Mouse (Mus musculus): ENCODE data around the gene Setd1a. TPM values are rescaled to one million over a fixed set of nuclear protein-coding genes. Genes with fewer than 3 reads are reported as not detected.
"Not testable (repeated sequence)": the region's sequence is repeated elsewhere in the genome, so short reads cannot be mapped to it uniquely, and the experiment has no call there.

Setd1a gene
- polyA plus RNA-seq (2014; fragmentation: Nextera tagmentation; extraction: Ambion mirVana): 16.9 and 20.8 TPM in 2 replicates

DNA sequence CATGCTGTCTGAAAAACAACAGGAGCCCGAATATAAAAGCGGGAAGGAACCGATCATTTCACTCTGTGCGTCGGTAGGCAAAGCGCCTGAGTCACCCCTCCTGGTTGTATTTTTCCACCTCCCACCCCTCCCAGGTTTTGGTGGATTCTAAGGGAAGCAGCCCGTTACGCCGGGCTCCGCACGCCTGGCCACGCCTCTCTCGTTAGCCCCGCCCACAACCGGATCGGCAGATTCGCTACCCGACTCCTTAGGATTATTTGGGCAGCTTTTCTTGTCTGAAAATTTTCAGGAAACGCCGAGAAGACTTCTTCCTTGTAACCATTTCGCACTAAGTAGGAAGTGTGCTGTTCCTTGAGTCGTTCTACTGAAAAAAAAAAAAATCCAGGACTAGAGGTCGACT is at the start of gene Setd1a:
Gene Setd1a, plus strand, starts transcription at position 245 of the 400 bp plus-strand sequence.
- H3K9me3 ChIP-seq (replicated peaks; ENCODE audit: control insufficient read depth, low read length): no peaks in the 10 kb centered on the region
- peak within 1 kb of the TSS; percentile 84 for H3K4me2 ChIP-seq
- WGBS (ENCODE audit: insufficient replicate concordance): under 1% methylated on average over 23 of the region's 23 CpGs
- ATAC-seq (replicated peaks; ENCODE audit: insufficient number of reproducible peaks, low FRiP score, low TSS enrichment): peak; percentile 50; the same call in 1 of the 2 replicates
- 0 out of 2 replicates have a peak, but pooled peaks cover 11% of the 10 kb centered on the region for H3K4me1 ChIP-seq (ENCODE audit: control insufficient read depth, insufficient read depth, low read length)
- H3K36me3 ChIP-seq (ENCODE audit: control insufficient read depth, insufficient read depth, low read length): peaks cover 12% of the 10 kb centered on the region
- peak within 1 kb of the TSS; percentile 88 for H3K9ac ChIP-seq (ENCODE audit: low read depth, low read length)
- no peaks in the 10 kb centered on the region for H3K27me3 ChIP-seq (ENCODE audit: control insufficient read depth, insufficient read depth, low read length)
- H3K4me3 ChIP-seq (ENCODE audit: low read depth, low read length): peak within 1 kb of the TSS; percentile 93
- peak within 1 kb of the TSS; percentile 99 for H3K27ac ChIP-seq (ENCODE audit: low read depth, low read length)

DNA sequence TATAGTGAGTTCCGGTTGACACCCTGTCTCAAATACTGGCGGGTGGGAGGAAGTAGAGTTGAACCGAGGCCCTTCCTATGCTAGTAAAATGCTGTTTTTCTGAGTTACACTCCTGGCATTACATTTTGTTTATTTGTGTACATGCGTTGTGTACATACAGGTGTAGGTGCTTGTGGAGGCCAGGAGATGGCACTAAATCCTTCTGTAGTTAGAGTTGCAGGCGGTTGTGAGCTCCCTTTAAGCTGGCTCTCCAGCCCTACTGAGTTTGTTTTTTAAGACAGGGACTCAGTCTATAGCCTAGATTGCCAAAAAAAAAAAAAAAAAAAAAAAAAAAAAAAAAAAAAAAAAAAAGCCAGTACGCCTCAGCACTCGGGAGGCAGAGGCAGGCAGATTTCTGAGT is 48.6 kb upstream of the Setd1a start:
- Histone ChIP-seq H3K4me1 (ENCODE audit: control insufficient read depth, insufficient read depth, low read length) (no peaks in the 10 kb centered on the region), H3K9ac (ENCODE audit: low read depth, low read length) (no peak overlapping the region), H3K4me2 (no peak overlapping the region), H3K9me3 (replicated peaks; ENCODE audit: control insufficient read depth, low read length) (no peaks in the 10 kb centered on the region), H3K27me3 (ENCODE audit: control insufficient read depth, insufficient read depth, low read length) (peaks cover 3% of the 10 kb centered on the region; the same call in 1 of the 2 replicates), H3K4me3 (ENCODE audit: low read depth, low read length) (no peak overlapping the region), H3K27ac (ENCODE audit: low read depth, low read length) (no peak overlapping the region), H3K36me3 (ENCODE audit: control insufficient read depth, insufficient read depth, low read length) (no peaks in the 10 kb centered on the region)
- no peak for ATAC-seq (replicated peaks; ENCODE audit: insufficient number of reproducible peaks, low FRiP score, low TSS enrichment)
- 75% methylated on average over 7 of the region's 7 CpGs for WGBS (ENCODE audit: insufficient replicate concordance)

DNA sequence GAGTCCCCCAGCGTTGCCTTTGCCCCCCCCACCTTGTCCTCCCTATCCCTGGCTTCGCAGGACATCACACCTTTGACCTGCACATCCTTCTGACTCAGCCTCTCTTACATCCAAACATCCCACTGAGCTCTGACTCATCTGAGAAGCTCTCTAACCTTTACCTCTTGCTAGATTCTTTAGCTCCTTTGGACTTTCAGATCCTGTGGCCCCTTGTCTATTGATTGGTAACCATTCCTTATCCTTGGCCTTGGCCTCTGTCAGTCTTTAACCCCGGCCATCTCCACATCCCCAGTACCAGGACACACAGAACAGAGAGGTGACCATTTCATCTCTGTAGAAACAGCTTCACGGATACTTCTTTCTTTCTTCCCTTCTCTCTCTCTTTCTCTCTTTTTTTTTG is 46.3 kb upstream of the Setd1a start:
- no peaks in the 10 kb centered on the region for H3K36me3 ChIP-seq (ENCODE audit: control insufficient read depth, insufficient read depth, low read length)
- no peak overlapping the region for H3K4me3 ChIP-seq (ENCODE audit: low read depth, low read length)
- no peak overlapping the region for H3K4me2 ChIP-seq
- H3K9ac ChIP-seq (ENCODE audit: low read depth, low read length): no peak overlapping the region
- no peaks in the 10 kb centered on the region for H3K9me3 ChIP-seq (replicated peaks; ENCODE audit: control insufficient read depth, low read length)
- peaks cover 3% of the 10 kb centered on the region; the same call in 1 of the 2 replicates for H3K27me3 ChIP-seq (ENCODE audit: control insufficient read depth, insufficient read depth, low read length)
- no peak overlapping the region for H3K27ac ChIP-seq (ENCODE audit: low read depth, low read length)
- WGBS (ENCODE audit: insufficient replicate concordance): 62% methylated on average over 4 of the region's 4 CpGs
- no peaks in the 10 kb centered on the region for H3K4me1 ChIP-seq (ENCODE audit: control insufficient read depth, insufficient read depth, low read length)
- ATAC-seq (replicated peaks; ENCODE audit: insufficient number of reproducible peaks, low FRiP score, low TSS enrichment): no peak

DNA sequence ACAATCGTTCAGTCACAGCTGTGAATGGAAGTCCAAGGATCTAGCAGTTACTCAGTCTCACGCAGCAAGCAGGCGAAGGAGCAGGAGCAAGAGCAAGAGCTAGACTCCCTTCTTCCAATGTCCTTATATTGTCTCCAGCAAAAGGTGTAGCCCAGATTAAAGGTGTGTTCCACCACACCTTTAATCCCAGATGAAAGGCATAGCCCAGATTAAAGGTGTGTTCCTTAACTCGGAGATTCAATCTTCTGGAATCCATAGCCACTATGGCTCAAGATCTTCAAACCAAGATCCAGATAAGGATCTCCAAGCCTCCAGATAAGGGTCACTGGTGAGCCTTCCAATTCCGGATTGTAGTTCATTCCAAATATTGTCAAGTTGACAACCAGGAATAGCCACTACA is 44.4 kb upstream of the Setd1a start, which contains the start of gene Ctf2:
Gene Ctf2, minus strand, starts transcription at position 101 of the 400 bp plus-strand sequence.
- H3K4me2 ChIP-seq; H3K27me3 ChIP-seq (ENCODE audit: control insufficient read depth, insufficient read depth, low read length); H3K27ac ChIP-seq (ENCODE audit: low read depth, low read length); ATAC-seq (replicated peaks; ENCODE audit: insufficient number of reproducible peaks, low FRiP score, low TSS enrichment); H3K36me3 ChIP-seq (ENCODE audit: control insufficient read depth, insufficient read depth, low read length); H3K4me3 ChIP-seq (ENCODE audit: low read depth, low read length); H3K9me3 ChIP-seq (replicated peaks; ENCODE audit: control insufficient read depth, low read length); H3K4me1 ChIP-seq (ENCODE audit: control insufficient read depth, insufficient read depth, low read length); H3K9ac ChIP-seq (ENCODE audit: low read depth, low read length): not testable (repeated sequence)
- WGBS (ENCODE audit: insufficient replicate concordance): no CpG with 5 or more reads among the region's 5 CpGs

DNA sequence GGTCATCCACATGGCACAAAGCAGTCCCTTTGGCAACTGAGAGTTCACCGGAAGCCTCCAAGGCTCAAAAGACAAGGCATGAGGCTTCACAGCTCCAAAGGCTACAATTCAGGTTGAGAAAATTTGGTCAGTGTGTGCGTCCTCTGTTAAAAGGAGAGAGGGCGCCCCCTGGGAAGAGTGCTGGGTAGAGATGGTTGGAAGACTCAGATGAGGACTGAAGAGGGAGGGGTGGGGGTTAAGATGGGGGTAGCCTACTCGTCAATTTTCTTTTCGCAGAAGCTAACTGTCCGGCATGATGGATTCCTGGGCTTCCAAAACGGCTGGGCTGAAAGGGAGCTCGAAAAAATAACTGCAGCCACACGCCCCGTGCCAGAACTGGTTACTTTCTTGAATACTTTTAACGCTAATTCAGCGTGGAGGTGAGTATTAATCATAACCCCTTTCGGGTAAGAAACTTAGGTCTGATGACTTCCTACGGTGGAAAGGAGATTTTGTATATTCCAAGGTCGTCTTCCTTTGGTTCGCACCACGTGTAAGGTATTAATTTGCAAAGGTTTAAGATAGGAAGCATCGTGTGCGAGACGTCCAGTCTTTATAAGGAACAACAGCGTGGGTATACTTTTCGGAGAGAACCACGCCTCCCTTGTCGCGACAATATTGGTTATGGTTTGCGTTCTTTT is 32.0 kb upstream of the Setd1a start, which contains the start of gene Fbxl19:
Gene Fbxl19, plus strand, starts transcription at position 178 of the 680 bp plus-strand sequence.
- under 1% methylated on average over 26 of the region's 26 CpGs for WGBS (ENCODE audit: insufficient replicate concordance)
- peaks cover 11% of the 10 kb centered on the region; the same call in 1 of the 2 replicates for H3K4me1 ChIP-seq (ENCODE audit: control insufficient read depth, insufficient read depth, low read length)
- peaks cover 5% of the 10 kb centered on the region for H3K36me3 ChIP-seq (ENCODE audit: control insufficient read depth, insufficient read depth, low read length)
- H3K4me2 ChIP-seq: peak within 1 kb of the TSS; percentile 98
- ATAC-seq (replicated peaks; ENCODE audit: insufficient number of reproducible peaks, low FRiP score, low TSS enrichment): no peak
- peak within 1 kb of the TSS; percentile 81 for H3K4me3 ChIP-seq (ENCODE audit: low read depth, low read length)
- no peaks in the 10 kb centered on the region for H3K27me3 ChIP-seq (ENCODE audit: control insufficient read depth, insufficient read depth, low read length)
- H3K9me3 ChIP-seq (replicated peaks; ENCODE audit: control insufficient read depth, low read length): no peaks in the 10 kb centered on the region
- peak within 1 kb of the TSS; percentile 90 for H3K27ac ChIP-seq (ENCODE audit: low read depth, low read length)
- H3K9ac ChIP-seq (ENCODE audit: low read depth, low read length): peak within 1 kb of the TSS; percentile 83

DNA sequence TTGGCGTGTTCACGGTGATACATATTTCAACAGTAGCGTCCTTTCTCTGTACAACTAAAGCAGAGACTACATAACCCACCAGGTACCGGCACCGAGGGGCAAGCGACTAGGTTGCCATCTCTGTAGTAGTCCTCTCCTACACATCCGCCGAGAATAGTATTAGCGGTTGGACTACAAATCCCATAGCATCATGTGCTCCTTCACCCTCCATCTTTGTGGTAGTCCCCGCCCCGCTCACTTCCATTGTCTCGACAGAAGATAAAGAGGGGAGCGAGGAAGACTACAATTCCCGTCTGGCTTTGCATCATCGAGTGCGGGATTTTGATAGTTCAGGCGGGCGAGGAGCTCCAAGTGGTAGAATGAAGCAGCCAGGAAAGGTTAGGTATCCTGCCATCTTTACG is 31.2 kb upstream of the Setd1a start:
- Histone ChIP-seq H3K4me2 (peak overlapping the region; percentile 98), H3K27me3 (ENCODE audit: control insufficient read depth, insufficient read depth, low read length) (no peaks in the 10 kb centered on the region), H3K9ac (ENCODE audit: low read depth, low read length) (peak overlapping the region; percentile 83), H3K9me3 (replicated peaks; ENCODE audit: control insufficient read depth, low read length) (no peaks in the 10 kb centered on the region), H3K36me3 (ENCODE audit: control insufficient read depth, insufficient read depth, low read length) (peaks cover 9% of the 10 kb centered on the region), H3K4me1 (ENCODE audit: control insufficient read depth, insufficient read depth, low read length) (peaks cover 11% of the 10 kb centered on the region; the same call in 1 of the 2 replicates), H3K27ac (ENCODE audit: low read depth, low read length) (peak overlapping the region; percentile 90), H3K4me3 (ENCODE audit: low read depth, low read length) (peak overlapping the region; percentile 81)
- WGBS (ENCODE audit: insufficient replicate concordance): under 1% methylated on average over 19 of the region's 19 CpGs
- ATAC-seq (replicated peaks; ENCODE audit: insufficient number of reproducible peaks, low FRiP score, low TSS enrichment): peak; percentile 74

DNA sequence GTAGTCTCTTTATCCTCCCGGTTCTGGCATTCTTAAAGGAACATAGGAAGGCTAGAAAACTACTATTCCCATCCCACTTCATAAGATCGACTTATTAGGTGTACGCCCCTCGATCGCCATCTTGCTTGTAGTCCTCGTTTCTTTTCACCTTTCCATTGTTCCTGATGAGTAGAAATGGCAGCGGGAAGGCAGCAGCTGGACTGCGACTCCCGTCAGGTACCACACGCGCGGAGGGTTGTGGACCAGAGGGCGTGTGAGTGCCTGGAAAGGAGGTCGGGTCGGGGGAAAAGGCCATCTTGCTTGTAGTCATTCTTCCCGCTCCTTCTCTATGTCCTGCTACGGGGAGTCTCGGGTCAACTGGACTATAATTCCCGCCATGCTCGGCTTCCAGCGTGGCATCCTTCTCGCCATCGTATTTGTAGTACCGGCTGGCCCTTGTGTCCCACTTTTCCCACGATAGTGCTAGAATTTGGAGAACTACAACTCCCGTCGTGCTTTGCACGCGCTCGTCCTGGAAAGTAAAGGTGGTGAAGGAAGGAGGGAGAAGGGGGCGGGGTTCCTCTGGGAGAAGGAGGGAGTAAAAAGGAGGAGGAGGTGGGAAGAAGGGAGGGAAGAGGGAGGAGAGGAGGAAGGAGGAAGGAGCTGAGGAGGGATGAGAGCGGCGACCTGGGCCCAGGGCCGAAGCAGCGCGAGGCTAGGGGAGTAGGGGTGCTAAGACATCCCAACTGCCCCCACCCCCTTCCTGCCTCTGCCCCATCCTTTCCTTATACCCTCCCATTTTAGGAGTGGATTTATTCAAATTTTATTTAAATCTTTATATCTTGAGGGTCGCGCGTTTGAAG is 30.6 kb upstream of the Setd1a start:
- peak; percentile 71 for ATAC-seq (replicated peaks; ENCODE audit: insufficient number of reproducible peaks, low FRiP score, low TSS enrichment)
- under 1% methylated on average over 39 of the region's 39 CpGs for WGBS (ENCODE audit: insufficient replicate concordance)
- peak overlapping the region; percentile 90 for H3K27ac ChIP-seq (ENCODE audit: low read depth, low read length)

More for the DNA sequence above, 30.6 kb upstream of the Setd1a start:
- H3K4me3 ChIP-seq (ENCODE audit: low read depth, low read length): peak overlapping the region; percentile 81
- no peaks in the 10 kb centered on the region for H3K9me3 ChIP-seq (replicated peaks; ENCODE audit: control insufficient read depth, low read length)
- H3K27me3 ChIP-seq (ENCODE audit: control insufficient read depth, insufficient read depth, low read length): no peaks in the 10 kb centered on the region
- peak overlapping the region; percentile 83 for H3K9ac ChIP-seq (ENCODE audit: low read depth, low read length)
- H3K4me2 ChIP-seq: peak overlapping the region; percentile 98
- peaks cover 11% of the 10 kb centered on the region; the same call in 1 of the 2 replicates for H3K4me1 ChIP-seq (ENCODE audit: control insufficient read depth, insufficient read depth, low read length)
- H3K36me3 ChIP-seq (ENCODE audit: control insufficient read depth, insufficient read depth, low read length): peaks cover 13% of the 10 kb centered on the region
